Mouse (Mus musculus): ENCODE measurements around the gene Hs2st1. TPM values are rescaled to one million over a fixed set of nuclear protein-coding genes. Genes with fewer than 3 reads are reported as not detected.

The Hs2st1 gene
- polyA plus RNA-seq, 1 experiment from 2014 or later: 7.2 TPM

- ATAC-seq (replicated peaks; ENCODE audit: low FRiP score): no peak
- Histone ChIP-seq H3K4me1 (replicated peaks; ENCODE audit: control insufficient read depth, insufficient read depth, low read length) (no peaks in the 10 kb centered on the region), H3K36me3 (ENCODE audit: control insufficient read depth, insufficient read depth, low read length) (no peaks in the 10 kb centered on the region; the same call in 1 of the 2 replicates), H3K4me3 (ENCODE audit: low read depth, low read length) (no peak overlapping the region), H3K9ac (ENCODE audit: low read depth, low read length) (no peak overlapping the region), H3K27ac (ENCODE audit: low read depth, low read length) (no peak overlapping the region), H3K4me2 (no peak overlapping the region), H3K27me3 (replicated peaks; ENCODE audit: control insufficient read depth, insufficient read depth, low read length) (no peaks in the 10 kb centered on the region), H3K9me3 (ENCODE audit: control insufficient read depth, low read length) (no peaks in the 10 kb centered on the region)
- 83% methylated on average over 3 of the region's 3 CpGs for WGBS
- no peak for DNase-seq (ENCODE audit: low spot score)
These were observed 133.9 kb downstream of the Hs2st1 start for GRCm38 (mm10) chr3:144436076-144436475.

- no peaks in the 10 kb centered on the region for H3K27me3 ChIP-seq (replicated peaks; ENCODE audit: control insufficient read depth, insufficient read depth, low read length)
- 91% methylated on average over 16 of the region's 16 CpGs for WGBS
- H3K27ac ChIP-seq (ENCODE audit: low read depth, low read length): no peak overlapping the region
- H3K9me3 ChIP-seq (ENCODE audit: control insufficient read depth, low read length): no peaks in the 10 kb centered on the region
- no peak for DNase-seq (ENCODE audit: low spot score)
- no peak overlapping the region for H3K9ac ChIP-seq (ENCODE audit: low read depth, low read length)
- ATAC-seq (replicated peaks; ENCODE audit: low FRiP score): no peak
- H3K4me3 ChIP-seq (ENCODE audit: low read depth, low read length): no peak overlapping the region
- no peak overlapping the region for H3K4me2 ChIP-seq
- H3K36me3 ChIP-seq (ENCODE audit: control insufficient read depth, insufficient read depth, low read length): no peaks in the 10 kb centered on the region; the same call in 1 of the 2 replicates
- no peaks in the 10 kb centered on the region for H3K4me1 ChIP-seq (replicated peaks; ENCODE audit: control insufficient read depth, insufficient read depth, low read length)
These were observed 134.7 kb downstream of the Hs2st1 start for GRCm38 (mm10) chr3:144435281-144435680.

- ATAC-seq (replicated peaks; ENCODE audit: low FRiP score) (no peak), DNase-seq (ENCODE audit: low spot score) (no peak)
- no peak overlapping the region for H3K9ac ChIP-seq (ENCODE audit: low read depth, low read length)
- H3K27ac ChIP-seq (ENCODE audit: low read depth, low read length): no peak overlapping the region
- 92% methylated on average over 17 of the region's 17 CpGs for WGBS
- H3K27me3 ChIP-seq (replicated peaks; ENCODE audit: control insufficient read depth, insufficient read depth, low read length): no peaks in the 10 kb centered on the region
- H3K36me3 ChIP-seq (ENCODE audit: control insufficient read depth, insufficient read depth, low read length): no peaks in the 10 kb centered on the region; the same call in 1 of the 2 replicates
- no peak overlapping the region for H3K4me2 ChIP-seq
- no peaks in the 10 kb centered on the region for H3K9me3 ChIP-seq (ENCODE audit: control insufficient read depth, low read length)
- H3K4me1 ChIP-seq (replicated peaks; ENCODE audit: control insufficient read depth, insufficient read depth, low read length): no peaks in the 10 kb centered on the region
- no peak overlapping the region for H3K4me3 ChIP-seq (ENCODE audit: low read depth, low read length)
These were observed 135.7 kb downstream of the Hs2st1 start for GRCm38 (mm10) chr3:144434276-144434675.

- Histone ChIP-seq H3K4me1 (replicated peaks; ENCODE audit: control insufficient read depth, insufficient read depth, low read length) (no peaks in the 10 kb centered on the region), H3K9me3 (ENCODE audit: control insufficient read depth, low read length) (no peaks in the 10 kb centered on the region), H3K27ac (ENCODE audit: low read depth, low read length) (no peak overlapping the region), H3K36me3 (ENCODE audit: control insufficient read depth, insufficient read depth, low read length) (no peaks in the 10 kb centered on the region; the same call in 1 of the 2 replicates), H3K4me3 (ENCODE audit: low read depth, low read length) (no peak overlapping the region), H3K27me3 (replicated peaks; ENCODE audit: control insufficient read depth, insufficient read depth, low read length) (no peaks in the 10 kb centered on the region), H3K9ac (ENCODE audit: low read depth, low read length) (no peak overlapping the region), H3K4me2 (no peak overlapping the region)
- no peak for DNase-seq (ENCODE audit: low spot score)
- WGBS: 74% methylated on average over 7 of the region's 7 CpGs
- ATAC-seq (replicated peaks; ENCODE audit: low FRiP score): no peak
These were observed 136.9 kb downstream of the Hs2st1 start for GRCm38 (mm10) chr3:144433039-144433438.

- Histone ChIP-seq H3K4me3 (ENCODE audit: low read depth, low read length) (no peak overlapping the region), H3K36me3 (ENCODE audit: control insufficient read depth, insufficient read depth, low read length) (no peaks in the 10 kb centered on the region; the same call in 1 of the 2 replicates), H3K27me3 (replicated peaks; ENCODE audit: control insufficient read depth, insufficient read depth, low read length) (no peaks in the 10 kb centered on the region), H3K4me1 (replicated peaks; ENCODE audit: control insufficient read depth, insufficient read depth, low read length) (no peaks in the 10 kb centered on the region), H3K4me2 (no peak overlapping the region), H3K9ac (ENCODE audit: low read depth, low read length) (no peak overlapping the region), H3K27ac (ENCODE audit: low read depth, low read length) (no peak overlapping the region), H3K9me3 (ENCODE audit: control insufficient read depth, low read length) (no peaks in the 10 kb centered on the region)
- ATAC-seq (replicated peaks; ENCODE audit: low FRiP score) (no peak), DNase-seq (ENCODE audit: low spot score) (no peak)
- WGBS: 72% methylated on average over 10 of the region's 10 CpGs
These were observed 137.8 kb downstream of the Hs2st1 start for GRCm38 (mm10) chr3:144432143-144432577.

GRCm38 (mm10) chr3:144428514-144429431 is 141.2 kb downstream of the Hs2st1 start:
- no peaks in the 10 kb centered on the region; the same call in 1 of the 2 replicates for H3K36me3 ChIP-seq (ENCODE audit: control insufficient read depth, insufficient read depth, low read length)
- no peak for DNase-seq (ENCODE audit: low spot score)
- no peak for ATAC-seq (replicated peaks; ENCODE audit: low FRiP score)
- H3K4me3 ChIP-seq (ENCODE audit: low read depth, low read length): no peak overlapping the region
- 74% methylated on average over 8 of the region's 8 CpGs for WGBS
- H3K9me3 ChIP-seq (ENCODE audit: control insufficient read depth, low read length): no peaks in the 10 kb centered on the region
- no peak overlapping the region for H3K27ac ChIP-seq (ENCODE audit: low read depth, low read length)
- H3K4me2 ChIP-seq: no peak overlapping the region
- H3K9ac ChIP-seq (ENCODE audit: low read depth, low read length): no peak overlapping the region
- H3K4me1 ChIP-seq (replicated peaks; ENCODE audit: control insufficient read depth, insufficient read depth, low read length): no peaks in the 10 kb centered on the region
- no peaks in the 10 kb centered on the region for H3K27me3 ChIP-seq (replicated peaks; ENCODE audit: control insufficient read depth, insufficient read depth, low read length)

GRCm38 (mm10) chr3:144425041-144425448 is 144.9 kb downstream of the Hs2st1 start:
- Histone ChIP-seq H3K27ac (ENCODE audit: low read depth, low read length) (no peak overlapping the region), H3K4me2 (no peak overlapping the region), H3K9me3 (ENCODE audit: control insufficient read depth, low read length) (no peaks in the 10 kb centered on the region), H3K4me3 (ENCODE audit: low read depth, low read length) (no peak overlapping the region), H3K9ac (ENCODE audit: low read depth, low read length) (no peak overlapping the region), H3K4me1 (replicated peaks; ENCODE audit: control insufficient read depth, insufficient read depth, low read length) (no peaks in the 10 kb centered on the region), H3K36me3 (ENCODE audit: control insufficient read depth, insufficient read depth, low read length) (no peaks in the 10 kb centered on the region; the same call in 1 of the 2 replicates), H3K27me3 (replicated peaks; ENCODE audit: control insufficient read depth, insufficient read depth, low read length) (no peaks in the 10 kb centered on the region)
- ATAC-seq (replicated peaks; ENCODE audit: low FRiP score) (no peak), DNase-seq (ENCODE audit: low spot score) (no peak)
- WGBS: 89% methylated on average over 4 of the region's 4 CpGs

- WGBS: 62% methylated on average over 7 of the region's 7 CpGs
These were observed 148.4 kb downstream of the Hs2st1 start for GRCm38 (mm10) chr3:144421404-144422180.

More at GRCm38 (mm10) chr3:144421404-144422180, 148.4 kb downstream of the Hs2st1 start:
- H3K27me3 ChIP-seq (replicated peaks; ENCODE audit: control insufficient read depth, insufficient read depth, low read length): no peaks in the 10 kb centered on the region
- H3K4me1 ChIP-seq (replicated peaks; ENCODE audit: control insufficient read depth, insufficient read depth, low read length): no peaks in the 10 kb centered on the region
- no peak for DNase-seq (ENCODE audit: low spot score)
- no peak overlapping the region for H3K4me2 ChIP-seq
- no peak overlapping the region for H3K9ac ChIP-seq (ENCODE audit: low read depth, low read length)
- no peak for ATAC-seq (replicated peaks; ENCODE audit: low FRiP score)
- no peak overlapping the region for H3K27ac ChIP-seq (ENCODE audit: low read depth, low read length)
- H3K9me3 ChIP-seq (ENCODE audit: control insufficient read depth, low read length): no peaks in the 10 kb centered on the region
- H3K4me3 ChIP-seq (ENCODE audit: low read depth, low read length): no peak overlapping the region
- no peaks in the 10 kb centered on the region for H3K36me3 ChIP-seq (ENCODE audit: control insufficient read depth, insufficient read depth, low read length)
